Mouse (Mus musculus) embryonic fibroblast, embryonic 13.5 days (primary cell): Measurements from ENCODE around the gene Itpr2. TPM values are rescaled to one million over a fixed set of nuclear protein-coding genes. Genes with fewer than 3 reads are reported as not detected.
"Not testable (repeated sequence)": the region's sequence is repeated elsewhere in the genome, so short reads cannot be mapped to it uniquely, and the experiment has no call there.

ENCODE experiments used
- H3K27ac ChIP-seq: 2 replicates; pipeline ENCODE4 v1.5.1; 2012; ENCODE audit warnings: low read length, control low read depth, inconsistent platforms; ENCODE audit not compliant: insufficient read depth
- H3K4me1 ChIP-seq: 2 replicates; pipeline ENCODE4 v1.6.1; 2011; ENCODE audit warnings: low read length; ENCODE audit not compliant: control insufficient read depth, insufficient read depth
- H3K4me3 ChIP-seq: 2 replicates; pipeline ENCODE4 v1.5.1; 2011; ENCODE audit warnings: mild to moderate bottlenecking, control low read depth, low read length; ENCODE audit not compliant: insufficient read depth
- CTCF ChIP-seq: IDR thresholded peaks from 2 replicates; pipeline ENCODE4 v1.5.1; 2011; ENCODE audit warnings: mild to moderate bottlenecking, control low read depth, low read length, moderate library complexity, borderline replicate concordance; ENCODE audit not compliant: insufficient read depth
- POLR2A ChIP-seq: IDR thresholded peaks from 2 replicates; pipeline ENCODE4 v1.6.1; 2011; ENCODE audit warnings: low read depth, mild to moderate bottlenecking, control low read depth, low read length, moderate library complexity
- polyA plus RNA-seq: library from polyadenylated mRNA; stranded (reverse); fragments of >200 nt; gene quantifications from 2 replicates; pipeline ENCODE4 v1.2.4, GENCODE M21; 2011; ENCODE audit warnings: low read depth; ENCODE audit not compliant: missing spikeins, insufficient read length

Gene Itpr2
- polyA plus RNA-seq, 1 experiment, result 7.7 TPM

DNA sequence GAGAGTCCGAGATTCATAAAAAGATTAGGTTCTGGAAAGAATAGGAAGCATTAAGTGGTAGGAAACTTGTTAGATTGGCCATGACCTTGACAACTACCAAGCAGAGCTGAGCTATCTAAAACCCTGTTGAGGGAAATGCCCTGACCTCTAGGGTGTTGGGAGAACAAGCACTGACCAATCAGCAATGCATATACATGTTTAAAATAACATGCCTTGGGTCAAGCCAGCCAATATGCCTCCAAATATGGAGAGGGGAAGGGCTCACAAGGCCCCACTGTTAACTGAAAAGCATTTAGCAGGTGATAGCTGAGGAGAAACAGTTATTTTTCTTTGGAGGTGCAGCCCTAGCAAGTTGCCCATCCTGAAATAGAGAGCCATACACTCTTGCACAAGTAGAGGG, 25.2 kb downstream of the Itpr2 start:
- no peak overlapping the region for H3K27ac ChIP-seq
- peaks cover 5% of the 10 kb centered on the region for H3K4me1 ChIP-seq
- no peak overlapping the region for H3K4me3 ChIP-seq
- TF ChIP-seq CTCF (no peak), POLR2A (no peak)

DNA sequence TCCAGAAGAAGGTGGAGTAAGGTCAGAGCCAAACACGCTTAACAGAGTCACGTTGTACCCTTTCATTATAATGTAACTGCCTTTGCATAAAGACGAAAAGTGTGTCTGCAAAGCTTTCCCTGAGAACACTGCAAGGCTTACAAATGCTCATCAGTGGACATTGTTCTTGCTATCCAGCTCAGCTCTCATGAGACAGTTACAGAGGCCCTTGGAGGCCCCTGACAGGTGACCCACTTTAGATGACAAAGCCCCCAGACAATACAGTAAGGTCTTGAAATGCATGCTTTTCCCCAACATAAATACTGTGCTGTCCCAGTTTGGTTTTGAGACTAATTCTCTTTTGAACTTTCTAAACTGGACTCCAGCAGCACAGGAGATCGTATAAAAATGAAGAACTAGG, 27.9 kb downstream of the Itpr2 start:
- no peak for TF ChIP-seq CTCF
- TF ChIP-seq POLR2A, result no peak
- no peak overlapping the region for H3K4me3 ChIP-seq
- H3K4me1 ChIP-seq, result peaks cover 5% of the 10 kb centered on the region
- H3K27ac ChIP-seq, result no peak overlapping the region

GRCm38 (mm10) chr6:146473216-146473955, 28.6 kb downstream of the Itpr2 start:
- no peak overlapping the region for H3K4me3 ChIP-seq
- TF ChIP-seq POLR2A (no peak), CTCF (no peak)
- H3K4me1 ChIP-seq, result peaks cover 5% of the 10 kb centered on the region
- H3K27ac ChIP-seq, result 0 out of 2 replicates have a peak overlapping the region, but pooled peaks have one; percentile 12

GRCm38 (mm10) chr6:146470378-146470777, 31.6 kb downstream of the Itpr2 start:
- no peak overlapping the region for H3K27ac ChIP-seq
- TF ChIP-seq POLR2A (no peak), CTCF (no peak)
- no peak overlapping the region for H3K4me3 ChIP-seq
- peaks cover 5% of the 10 kb centered on the region for H3K4me1 ChIP-seq

DNA sequence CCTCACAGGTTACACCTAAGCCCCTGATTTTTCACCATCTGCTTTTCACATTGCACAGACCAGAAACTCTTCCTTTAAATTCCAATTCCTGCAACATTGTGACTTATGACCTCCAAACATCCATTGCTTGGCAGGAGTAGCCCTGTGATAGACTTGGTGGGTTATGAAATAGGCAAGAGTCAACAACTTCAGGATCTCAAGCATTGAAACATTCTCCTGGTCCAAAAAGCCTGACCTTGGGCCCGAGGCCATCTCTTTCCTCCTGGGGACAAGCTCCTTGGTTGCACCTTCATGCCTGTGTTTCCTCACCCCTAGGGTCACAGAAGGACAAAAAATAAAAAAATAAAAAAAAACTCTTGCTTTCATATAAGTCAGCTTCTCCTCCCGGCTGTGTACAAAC, 32.1 kb downstream of the Itpr2 start:
- Histone ChIP-seq H3K4me1 (peaks cover 5% of the 10 kb centered on the region), H3K27ac (no peak overlapping the region), H3K4me3 (no peak overlapping the region)
- TF ChIP-seq CTCF (no peak), POLR2A (no peak)

GRCm38 (mm10) chr6:146468361-146468760, 33.7 kb downstream of the Itpr2 start:
- H3K27ac ChIP-seq, result no peak overlapping the region
- peaks cover 3% of the 10 kb centered on the region for H3K4me1 ChIP-seq
- TF ChIP-seq POLR2A, result no peak
- TF ChIP-seq CTCF, result no peak
- no peak overlapping the region for H3K4me3 ChIP-seq

GRCm38 (mm10) chr6:146464645-146465042, 37.4 kb downstream of the Itpr2 start:
- not testable (repeated sequence) for H3K4me3 ChIP-seq, H3K27ac ChIP-seq, H3K4me1 ChIP-seq

GRCm38 (mm10) chr6:146464014-146464644, 37.9 kb downstream of the Itpr2 start:
- H3K4me1 ChIP-seq, result no peaks in the 10 kb centered on the region
- TF ChIP-seq POLR2A (no peak), CTCF (no peak)
- H3K4me3 ChIP-seq, result no peak overlapping the region

GRCm38 (mm10) chr6:146460936-146461335, 41.1 kb downstream of the Itpr2 start:
- TF ChIP-seq POLR2A (no peak), CTCF (no peak)
- Histone ChIP-seq H3K4me1 (no peaks in the 10 kb centered on the region), H3K4me3 (no peak overlapping the region), H3K27ac (no peak overlapping the region)

More at GRCm38 (mm10) chr6:146464014-146464644, 37.9 kb downstream of the Itpr2 start:
- no peak overlapping the region for H3K27ac ChIP-seq

- no peak for TF ChIP-seq CTCF
- no peak for TF ChIP-seq POLR2A
- Histone ChIP-seq H3K27ac (no peak overlapping the region), H3K4me1 (no peaks in the 10 kb centered on the region), H3K4me3 (no peak overlapping the region)
Measured at GRCm38 (mm10) chr6:146458436-146458835, 43.6 kb downstream of the Itpr2 start.

DNA sequence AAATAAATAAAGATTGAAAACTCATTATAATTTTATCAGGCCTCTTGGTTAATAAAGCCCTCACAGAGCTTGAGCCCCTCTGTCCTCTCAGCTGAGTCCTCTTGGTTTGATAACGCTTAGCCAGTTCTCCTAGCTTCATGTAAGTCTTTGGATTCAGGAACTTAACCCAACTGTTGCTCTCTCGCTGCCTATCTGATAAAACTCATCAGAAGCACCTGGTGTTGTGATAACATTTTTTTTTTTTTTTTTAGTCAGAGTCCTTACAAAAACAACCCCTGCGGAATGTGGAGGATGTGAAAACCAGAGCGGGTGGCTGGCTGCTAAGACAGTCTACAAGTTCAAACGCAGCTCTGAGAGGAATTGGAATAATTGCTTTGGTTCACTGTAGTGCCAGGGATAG, 45.3 kb downstream of the Itpr2 start:
- TF ChIP-seq CTCF (no peak), POLR2A (no peak)
- no peak overlapping the region for H3K27ac ChIP-seq
- H3K4me1 ChIP-seq, result no peaks in the 10 kb centered on the region
- no peak overlapping the region for H3K4me3 ChIP-seq
